Mouse (Mus musculus) stomach, embryonic 14.5 days (tissue): Measurements from ENCODE around the gene Olfr697. TPM values are rescaled to one million over a fixed set of nuclear protein-coding genes. Genes with fewer than 3 reads are reported as not detected.
"Not testable (repeated sequence)": the region's sequence is repeated elsewhere in the genome, so short reads cannot be mapped to it uniquely, and the experiment has no call there.

Source experiments
- ATAC-seq: fragments of 200-750 bp; cut with Nextera tagmentation; 2 replicates; pipeline ENCODE4 v1.8.0; 2017; ENCODE audit warnings: low read depth, moderate TSS enrichment; ENCODE audit not compliant: insufficient number of reproducible peaks, insufficient read depth, low FRiP score
- H3K27ac ChIP-seq: fragments of 300-500 bp; sonication (generic); 2 replicates; pipeline ENCODE4 v1.5.1; 2014; ENCODE audit warnings: mild to moderate bottlenecking, low read length, moderate library complexity, mixed read lengths
- H3K27me3 ChIP-seq: fragments of 300-500 bp; sonication (generic); 2 replicates; pipeline ENCODE4 v1.6.1; 2014; ENCODE audit warnings: low read length, control low read depth, mixed read lengths; ENCODE audit not compliant: control insufficient read depth, insufficient read depth
- H3K36me3 ChIP-seq: fragments of 300-500 bp; sonication (generic); 2 replicates; pipeline ENCODE4 v1.6.1; 2014; ENCODE audit warnings: mild to moderate bottlenecking, control low read depth, low read length, moderate library complexity, mixed read lengths; ENCODE audit not compliant: control insufficient read depth, insufficient read depth
- H3K4me1 ChIP-seq: fragments of 300-500 bp; sonication (generic); 2 replicates; pipeline ENCODE4 v1.6.1; 2014; ENCODE audit warnings: low read length, control low read depth, mixed read lengths; ENCODE audit not compliant: control insufficient read depth, insufficient read depth
- H3K4me2 ChIP-seq: fragments of 300-500 bp; sonication (generic); replicated peaks from 2 replicates; pipeline ENCODE4 v1.6.1; 2014; ENCODE audit warnings: low read depth, low read length, control low read depth
- H3K4me3 ChIP-seq: fragments of 300-500 bp; sonication (generic); 2 replicates; pipeline ENCODE4 v1.5.1; 2014; ENCODE audit warnings: low read depth, low read length, control low read depth
- H3K9ac ChIP-seq: fragments of 300-500 bp; sonication (generic); replicated peaks from 2 replicates; pipeline ENCODE4 v1.6.1; 2014; ENCODE audit warnings: low read depth, mild to moderate bottlenecking, control low read depth, low read length, moderate library complexity, mixed read lengths
- H3K9me3 ChIP-seq: fragments of 300-500 bp; sonication (generic); 2 replicates; pipeline ENCODE4 v1.6.1; 2016; ENCODE audit warnings: low read depth, low read length, control low read depth; ENCODE audit not compliant: control insufficient read depth
- WGBS: fragments of 180-500 bp; shearing (Covaris S2); extraction: QIAGEN DNeasy Blood & Tissue Kit; methylation state at CpG from one replicate; pipeline ENCODE4 v1.1.7; 2014; 5-methylcytosine and 5-hydroxymethylcytosine counted together
- polyA plus RNA-seq: library from polyadenylated mRNA; unstranded; fragments of >200 nt; fragmentation: Nextera tagmentation; extraction: Ambion mirVana; gene quantifications from 2 replicates; pipeline ENCODE4 v1.2.1, GENCODE M21; 2014

Gene Olfr697
- polyA plus RNA-seq, result not detected in 2 replicates

DNA sequence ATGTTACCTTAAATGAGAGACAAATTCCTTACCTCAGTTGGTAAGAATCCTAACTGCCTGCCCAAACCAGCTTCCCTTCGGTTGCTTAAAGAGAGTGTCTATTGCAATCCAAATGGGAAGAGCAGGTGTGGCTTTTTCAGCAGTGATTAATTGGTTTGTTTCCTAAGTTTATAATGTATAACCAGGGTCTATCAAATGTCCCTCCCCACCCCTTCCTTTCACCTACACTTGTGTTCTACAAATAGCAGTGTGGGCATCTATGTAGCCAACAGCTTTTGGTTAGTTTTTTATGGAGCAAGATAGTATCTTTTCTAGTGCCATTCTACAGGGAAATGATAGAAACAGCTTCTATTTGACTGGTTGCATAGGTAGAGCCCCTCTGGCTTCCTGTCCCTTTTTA lies at the start of gene Olfr697:
TSS of gene Olfr697 (minus strand) at position 101 of the 400 bp plus-strand sequence.
- Histone ChIP-seq H3K27me3 (no peaks in the 10 kb centered on the region), H3K36me3 (no peaks in the 10 kb centered on the region), H3K27ac (no peak within 1 kb of the TSS), H3K9me3 (no peaks in the 10 kb centered on the region), H3K4me3 (no peak within 1 kb of the TSS), H3K4me1 (no peaks in the 10 kb centered on the region), H3K4me2 (no peak within 1 kb of the TSS), H3K9ac (no peak within 1 kb of the TSS)
- 79% methylated on average over 1 of the region's 1 CpGs for WGBS
- ATAC-seq, result no peak

DNA sequence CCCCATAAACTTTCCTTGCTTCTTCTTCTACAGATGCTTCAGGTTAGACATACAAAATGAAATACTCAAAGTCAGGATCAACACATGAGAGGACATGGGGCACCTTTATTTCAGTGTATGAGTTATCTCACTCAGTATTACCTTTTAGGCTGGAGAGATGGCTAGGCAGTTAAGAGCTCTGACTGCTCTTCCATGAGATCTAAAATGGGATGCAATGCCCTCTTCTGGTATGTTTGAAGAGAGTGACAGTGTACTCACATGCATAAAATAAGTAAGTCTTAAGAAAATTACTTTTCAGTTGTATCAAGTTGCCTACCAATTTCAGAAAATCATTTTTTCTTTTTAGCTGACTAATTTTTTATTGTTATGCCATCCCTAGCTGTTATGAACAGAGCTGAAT lies 46.1 kb upstream of the Olfr697 start:
- no peaks in the 10 kb centered on the region for H3K9me3 ChIP-seq

DNA sequence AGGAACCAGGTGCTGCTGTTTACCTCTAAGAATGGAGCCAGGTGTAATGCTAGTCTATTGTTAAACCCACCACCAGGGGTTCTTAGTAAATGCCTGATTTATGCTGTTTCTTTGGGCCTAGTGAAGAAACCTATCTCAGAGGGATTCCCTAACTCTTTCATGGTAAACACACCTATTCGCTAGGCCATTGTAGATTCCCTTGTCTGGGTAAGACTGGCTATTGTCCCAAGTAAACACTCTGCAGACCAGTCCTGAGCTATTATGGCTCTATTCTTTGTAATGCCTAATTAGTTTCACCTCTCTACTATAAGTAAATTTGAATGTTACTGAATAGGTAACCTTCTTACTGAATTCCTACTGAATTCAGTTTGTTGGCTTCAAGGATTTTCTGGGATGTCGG lies 18.8 kb upstream of the Olfr697 start:
- H3K4me3 ChIP-seq, ATAC-seq, H3K9ac ChIP-seq, H3K9me3 ChIP-seq, H3K4me2 ChIP-seq, H3K36me3 ChIP-seq, H3K27ac ChIP-seq, H3K4me1 ChIP-seq, H3K27me3 ChIP-seq: not testable (repeated sequence)
- WGBS, result 93% methylated on average over 2 of the region's 2 CpGs

More for the DNA sequence above, 46.1 kb upstream of the Olfr697 start:
- no peak overlapping the region for H3K4me2 ChIP-seq
- ATAC-seq, result no peak
- H3K4me1 ChIP-seq, result no peaks in the 10 kb centered on the region
- H3K27me3 ChIP-seq, result no peaks in the 10 kb centered on the region
- H3K36me3 ChIP-seq, result no peaks in the 10 kb centered on the region
- H3K4me3 ChIP-seq, result no peak overlapping the region
- no peak overlapping the region for H3K27ac ChIP-seq
- H3K9ac ChIP-seq, result no peak overlapping the region

DNA sequence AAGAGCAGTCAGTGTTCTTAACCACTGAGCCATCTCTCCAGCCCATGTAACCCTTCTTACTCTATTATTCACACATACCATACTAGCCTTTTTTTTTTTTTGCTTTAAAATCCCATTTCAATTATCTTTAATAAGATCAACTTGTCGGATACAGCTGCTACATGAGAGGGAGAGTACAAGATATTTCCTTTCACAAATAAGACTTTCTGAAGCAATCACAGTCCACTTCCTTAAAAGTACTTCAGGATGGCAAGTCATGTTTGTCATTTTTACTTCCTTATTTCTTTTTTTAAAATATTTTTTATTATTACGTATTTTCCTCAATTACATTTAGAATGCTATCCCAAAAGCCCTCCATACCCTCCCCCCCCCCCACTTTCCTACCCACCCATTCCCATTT lies 16.6 kb upstream of the Olfr697 start:
- Histone ChIP-seq H3K9me3 (no peaks in the 10 kb centered on the region), H3K4me2 (no peak overlapping the region), H3K27ac (no peak overlapping the region), H3K27me3 (no peaks in the 10 kb centered on the region), H3K9ac (no peak overlapping the region), H3K4me3 (no peak overlapping the region), H3K36me3 (no peaks in the 10 kb centered on the region), H3K4me1 (no peaks in the 10 kb centered on the region)
- no peak for ATAC-seq
- 94% methylated on average over 2 of the region's 2 CpGs for WGBS

DNA sequence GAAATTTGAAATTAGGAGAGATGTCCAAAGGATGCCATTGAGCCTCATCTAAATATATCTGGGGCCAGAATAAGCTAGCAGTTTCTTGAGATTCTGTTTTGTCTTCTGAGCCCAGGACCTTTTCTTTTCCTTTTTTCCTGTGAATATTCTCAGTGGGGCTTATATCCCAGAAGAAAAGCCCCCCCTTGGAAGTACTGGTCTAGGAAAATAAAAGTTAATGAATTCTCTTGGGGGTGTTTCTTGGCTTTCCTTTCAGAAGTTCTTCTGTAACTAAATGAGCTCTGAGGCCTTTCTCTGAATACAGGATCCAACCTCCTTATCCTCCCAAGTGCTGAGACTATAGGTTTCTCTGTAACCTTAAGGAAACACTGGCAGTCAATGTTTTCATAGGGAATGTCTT lies 13.1 kb upstream of the Olfr697 start, which contains the start of gene Olfr698:
TSS of gene Olfr698 (minus strand) at position 101 of the 400 bp plus-strand sequence.
- Histone ChIP-seq H3K27ac (no peak within 1 kb of the TSS), H3K4me1 (no peaks in the 10 kb centered on the region), H3K27me3 (no peaks in the 10 kb centered on the region), H3K4me2 (no peak within 1 kb of the TSS), H3K9me3 (no peaks in the 10 kb centered on the region), H3K9ac (no peak within 1 kb of the TSS), H3K36me3 (no peaks in the 10 kb centered on the region), H3K4me3 (no peak within 1 kb of the TSS)
- no peak for ATAC-seq

DNA sequence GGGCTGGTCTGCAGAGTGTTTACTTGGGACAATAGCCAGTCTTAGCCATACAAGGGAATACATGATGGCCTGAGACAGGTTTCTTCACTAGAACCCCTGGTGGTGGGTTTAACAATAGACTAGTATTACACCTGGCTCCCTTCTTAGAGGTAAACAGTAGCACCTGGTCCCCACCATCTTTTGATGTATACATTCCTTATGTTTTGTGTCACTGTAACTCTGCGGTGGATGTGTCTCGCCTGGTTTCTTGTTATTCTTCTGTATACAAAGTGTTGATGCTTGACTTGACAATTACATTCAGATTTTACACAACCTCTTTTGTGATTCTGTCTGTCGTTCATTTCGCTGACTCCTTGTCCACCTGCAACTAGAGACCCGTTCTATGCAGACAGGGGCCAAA lies 3.6 kb upstream of the Olfr697 start:
- no peak for ATAC-seq
- H3K9me3 ChIP-seq, result no peaks in the 10 kb centered on the region
- no peak overlapping the region for H3K9ac ChIP-seq
- H3K4me2 ChIP-seq, result no peak overlapping the region
- no peaks in the 10 kb centered on the region for H3K36me3 ChIP-seq
- 90% methylated on average over 5 of the region's 5 CpGs for WGBS
- H3K4me3 ChIP-seq, result no peak overlapping the region
- no peak overlapping the region for H3K27ac ChIP-seq
- no peaks in the 10 kb centered on the region for H3K4me1 ChIP-seq
- no peaks in the 10 kb centered on the region for H3K27me3 ChIP-seq

DNA sequence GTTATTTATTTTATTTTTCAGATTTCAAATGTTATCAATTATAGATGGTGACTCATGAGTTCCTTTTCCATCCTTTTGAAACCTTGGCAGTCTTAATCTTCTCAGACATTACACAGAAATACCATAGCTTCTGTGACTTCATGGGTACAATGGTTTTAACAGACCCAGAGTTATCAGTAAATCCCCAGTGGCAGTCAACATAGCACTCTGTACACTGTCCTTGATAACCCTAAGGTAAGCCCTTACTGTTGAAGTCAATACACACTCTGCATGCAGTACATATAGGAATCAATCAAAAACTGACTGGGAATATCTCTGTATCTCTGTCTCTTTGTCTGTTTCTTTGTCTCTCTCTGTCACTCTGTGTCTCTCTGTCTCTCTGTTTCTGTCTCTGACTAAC lies 5.2 kb downstream of the Olfr697 start:
- Histone ChIP-seq H3K9me3 (no peaks in the 10 kb centered on the region), H3K4me3 (no peak overlapping the region), H3K9ac (no peak overlapping the region), H3K4me2 (no peak overlapping the region), H3K27me3 (no peaks in the 10 kb centered on the region), H3K36me3 (no peaks in the 10 kb centered on the region), H3K27ac (no peak overlapping the region), H3K4me1 (no peaks in the 10 kb centered on the region)
- no peak for ATAC-seq

DNA sequence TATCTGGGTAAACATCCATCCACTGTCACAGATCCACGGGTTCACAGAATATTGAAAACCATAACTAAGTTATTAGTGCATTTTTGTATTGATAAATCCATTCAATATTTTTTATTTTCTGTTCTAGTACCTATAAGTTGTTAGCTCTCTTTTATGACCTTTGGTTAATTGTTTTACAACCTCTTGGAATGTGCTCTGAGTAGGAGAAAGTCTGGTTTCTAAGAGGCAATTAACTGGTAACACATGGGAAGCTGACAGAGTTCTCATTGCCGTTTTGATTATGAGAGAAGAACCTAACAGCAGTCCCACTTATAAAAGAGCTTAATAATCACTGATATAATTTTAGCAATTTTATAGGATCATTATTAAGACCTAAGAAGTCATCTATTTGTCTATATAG lies 8.5 kb downstream of the Olfr697 start:
- Histone ChIP-seq H3K9ac (no peak overlapping the region), H3K27ac (no peak overlapping the region)
- WGBS, result 42% methylated on average over 2 of the region's 2 CpGs

DNA sequence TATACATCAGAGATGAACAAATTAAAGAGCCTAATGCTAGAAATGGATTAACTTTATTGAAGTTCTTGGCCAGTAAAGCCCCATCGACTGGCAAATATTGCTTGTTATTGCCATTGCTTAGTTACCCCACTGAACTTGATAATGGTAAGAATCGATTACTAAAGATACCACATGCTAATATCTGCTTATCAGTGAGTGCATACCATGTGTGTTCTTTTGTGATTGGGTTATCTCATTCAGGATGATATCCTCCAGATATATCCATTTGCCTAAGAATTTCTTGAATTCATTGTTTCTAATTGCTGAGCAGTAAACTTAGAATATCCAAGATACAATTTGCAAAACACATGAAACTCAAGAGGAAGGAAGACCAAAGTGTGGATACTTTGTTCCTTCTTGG lies 16.6 kb downstream of the Olfr697 start:
- H3K27me3 ChIP-seq, H3K27ac ChIP-seq, H3K36me3 ChIP-seq, ATAC-seq, H3K9ac ChIP-seq, H3K4me2 ChIP-seq, H3K9me3 ChIP-seq, H3K4me3 ChIP-seq, H3K4me1 ChIP-seq: not testable (repeated sequence)
- 85% methylated on average over 2 of the region's 2 CpGs for WGBS

More for the DNA sequence above, 8.5 kb downstream of the Olfr697 start:
- Histone ChIP-seq H3K4me2 (no peak overlapping the region), H3K36me3 (no peaks in the 10 kb centered on the region), H3K27me3 (no peaks in the 10 kb centered on the region), H3K9me3 (no peaks in the 10 kb centered on the region), H3K4me3 (no peak overlapping the region), H3K4me1 (no peaks in the 10 kb centered on the region)
- no peak for ATAC-seq
